Mouse (Mus musculus) layer of hippocampus, postnatal 25 days (tissue): ENCODE measurements at regions not wholly inside any gene's neighbourhood (a gene's known extent, or its start where the extent isn't known, plus 50 kb on each side); places are given as distances from the start of the nearest gene placed in this dataset.
A peak's percentile ranks its signal among the peaks of the same experiment; 100 is the strongest.

Experiments
- DNase-seq, 2 experiments: peaks; one replicate each; pipeline ENCODE4 v3.0.0; 2022; ENCODE audit warnings: mixed read lengths in 2 of 2, low spot score in 1 of 2; ENCODE audit errors: extremely low spot score in 1 of 2

DNA sequence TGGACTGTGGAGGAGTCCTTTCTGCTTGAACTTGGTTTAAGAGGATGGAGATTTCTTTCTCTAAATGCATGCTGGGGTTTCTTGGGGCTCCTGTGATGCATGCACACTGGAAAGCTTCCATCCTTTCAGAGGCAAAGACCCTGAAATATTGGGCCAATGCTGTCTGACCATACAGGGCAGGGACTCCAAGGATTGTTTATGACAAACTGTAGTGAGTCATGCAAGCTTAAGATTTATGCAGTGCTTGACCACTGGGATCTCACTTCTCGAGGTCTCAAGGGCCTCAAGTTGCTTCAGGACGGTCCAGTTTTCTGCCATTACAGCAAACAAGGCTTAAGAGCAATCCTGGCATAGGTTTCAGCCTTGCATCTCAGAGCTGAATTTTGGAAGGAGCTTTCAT, 229.7 kb upstream of the Plpp4 start:
- no peak for DNase-seq

DNA sequence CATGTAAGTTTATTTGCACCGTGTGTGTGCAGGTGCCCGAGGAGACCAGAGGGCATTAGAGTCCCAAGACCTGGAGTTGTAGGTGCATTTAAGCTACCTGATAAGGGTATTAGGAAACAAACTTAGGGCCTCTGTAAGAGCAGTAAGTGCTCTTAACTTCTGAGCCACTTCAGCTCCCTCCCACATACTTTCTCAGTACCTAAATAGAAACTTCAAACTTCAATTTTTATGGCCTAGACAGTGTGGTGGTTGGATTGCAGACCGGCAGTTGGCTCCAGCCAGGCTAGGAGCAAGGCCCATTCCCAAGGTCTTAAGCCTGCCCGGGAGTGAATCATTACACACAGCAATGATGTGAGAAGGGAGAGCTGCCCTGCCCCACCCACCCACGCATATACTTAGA, 208.8 kb upstream of the Plpp4 start:
- DNase-seq = no peak

GRCm38 (mm10) chr7:129049726-129050125, 207.1 kb upstream of the Plpp4 start:
- peak; percentile 8 to 9 for DNase-seq

- no peak for DNase-seq
These were observed 206.2 kb upstream of the Plpp4 start for GRCm38 (mm10) chr7:129050675-129051074.

- no peak for DNase-seq
These were observed 189.9 kb upstream of the Plpp4 start for GRCm38 (mm10) chr7:129066891-129067290.

DNA sequence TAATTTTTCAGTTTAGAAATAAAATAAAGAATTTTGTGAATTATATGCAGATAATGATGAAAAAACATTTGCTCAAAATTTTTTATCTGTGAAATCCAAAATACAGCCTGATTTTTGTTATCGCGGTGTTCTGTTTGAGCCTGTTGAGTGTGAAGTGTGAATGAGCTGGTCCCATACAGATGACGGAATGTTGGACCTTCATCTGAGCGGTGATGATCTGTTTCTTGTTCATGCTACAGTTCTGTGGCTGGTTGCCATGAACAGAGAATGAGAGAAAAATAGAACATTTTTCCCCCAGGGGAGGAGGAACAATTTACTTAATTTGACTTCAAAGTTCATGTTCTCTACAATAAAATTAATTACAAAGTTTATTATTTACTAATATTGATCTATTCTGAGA, 188.7 kb upstream of the Plpp4 start:
- no peak for DNase-seq

- DNase-seq = no peak
These were observed 177.0 kb upstream of the Plpp4 start for GRCm38 (mm10) chr7:129079786-129080185.

- DNase-seq = no peak
These were observed 165.4 kb upstream of the Plpp4 start for GRCm38 (mm10) chr7:129091441-129091840.

DNA sequence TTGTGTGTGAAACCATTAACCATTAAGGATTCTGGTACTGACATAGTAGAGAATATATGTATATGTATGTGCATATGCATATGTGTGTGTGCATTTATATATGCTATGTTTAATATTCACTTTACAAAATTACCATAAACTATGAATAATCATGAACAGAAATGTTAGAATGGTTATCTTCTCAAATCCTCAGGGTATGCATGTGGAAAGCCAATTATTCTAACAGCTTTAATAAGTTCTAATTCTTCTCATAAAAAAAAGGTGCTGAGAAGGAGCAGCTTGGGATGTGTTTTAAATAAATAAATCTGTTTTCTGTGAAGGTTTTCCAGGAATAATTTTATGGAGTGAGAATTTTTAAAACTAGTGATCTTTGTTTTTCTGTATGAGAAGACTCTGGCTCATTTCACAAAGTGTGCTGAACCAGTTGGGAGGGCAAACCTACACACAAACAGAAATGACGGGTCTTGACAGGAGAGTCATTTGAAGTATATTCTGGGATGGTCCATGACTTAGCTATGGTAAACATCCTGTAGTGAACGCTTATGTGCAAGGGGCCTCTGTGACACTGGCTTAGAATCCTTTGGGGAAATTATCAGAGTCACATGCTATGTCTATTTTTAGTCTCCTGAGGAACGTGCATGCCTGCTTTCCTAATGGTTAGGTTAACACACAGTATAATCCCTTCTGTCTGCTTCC, 160.3 kb upstream of the Plpp4 start:
- no peak for DNase-seq

DNA sequence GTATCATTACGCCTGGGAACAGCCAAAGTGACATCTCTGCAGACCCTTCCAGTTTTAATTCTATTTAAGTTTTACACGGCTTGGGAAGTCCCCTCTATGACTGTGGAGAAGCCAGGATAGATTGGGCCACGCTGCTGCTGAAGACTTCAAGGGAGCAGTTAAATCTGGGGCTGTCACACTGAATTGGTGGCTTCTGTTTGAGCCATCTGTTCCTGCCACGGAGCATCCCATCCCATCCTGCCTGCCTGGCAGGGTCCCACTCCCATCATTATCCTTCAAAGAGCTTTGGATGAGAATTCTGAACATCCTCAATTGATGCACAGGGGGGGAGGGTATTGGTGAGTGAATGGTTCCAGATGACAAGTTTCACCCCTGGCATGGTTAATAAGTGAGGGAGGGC, 154.4 kb upstream of the Plpp4 start:
- DNase-seq = peak; percentile 14 to 42

DNA sequence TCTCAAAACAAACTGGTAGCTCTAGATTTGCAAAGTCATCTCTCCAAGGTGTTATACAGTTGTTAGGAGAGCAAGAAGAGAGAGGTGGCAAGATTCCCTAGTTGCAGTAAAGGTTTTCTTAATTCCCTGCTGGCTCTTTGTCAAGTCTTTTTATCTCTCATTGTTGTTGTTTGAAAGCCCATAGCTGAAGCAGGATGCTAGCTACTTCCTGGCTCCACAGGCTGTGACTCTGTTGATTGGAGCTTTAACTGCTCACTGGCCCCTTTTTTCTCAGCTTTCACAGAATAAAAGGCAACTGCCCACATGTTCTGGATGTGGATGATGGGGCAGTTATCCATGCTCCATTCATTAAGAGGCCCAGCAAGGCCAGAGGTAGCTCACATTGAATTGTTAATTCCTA, 122.7 kb upstream of the Plpp4 start:
- no peak for DNase-seq

DNA sequence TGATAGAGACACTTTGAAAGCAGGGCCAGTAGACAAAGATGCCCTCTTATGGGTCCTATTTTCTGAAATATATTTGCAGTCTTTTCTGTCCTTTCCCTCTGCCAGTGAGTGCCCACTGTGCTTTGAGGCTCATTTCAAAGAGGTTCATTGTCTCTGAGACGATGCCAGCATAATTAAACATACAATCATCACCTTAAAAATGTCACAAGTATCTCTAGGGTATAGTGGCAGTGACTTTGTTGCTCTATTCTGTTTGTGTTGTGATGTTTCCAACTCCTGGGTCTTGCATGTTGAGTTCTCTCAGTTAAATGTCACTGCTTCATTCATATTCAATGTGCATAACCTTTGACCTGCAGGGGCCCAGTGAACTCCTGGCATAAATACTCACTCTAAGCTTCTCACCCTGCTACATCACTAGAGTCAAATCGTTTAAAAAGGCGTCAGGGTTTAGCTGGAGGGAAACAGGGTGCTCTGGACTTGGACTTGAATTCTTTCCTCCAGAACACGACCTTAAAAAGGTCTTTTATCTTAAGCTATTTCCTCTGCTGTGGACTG, 122.1 kb upstream of the Plpp4 start:
- DNase-seq = no peak

DNA sequence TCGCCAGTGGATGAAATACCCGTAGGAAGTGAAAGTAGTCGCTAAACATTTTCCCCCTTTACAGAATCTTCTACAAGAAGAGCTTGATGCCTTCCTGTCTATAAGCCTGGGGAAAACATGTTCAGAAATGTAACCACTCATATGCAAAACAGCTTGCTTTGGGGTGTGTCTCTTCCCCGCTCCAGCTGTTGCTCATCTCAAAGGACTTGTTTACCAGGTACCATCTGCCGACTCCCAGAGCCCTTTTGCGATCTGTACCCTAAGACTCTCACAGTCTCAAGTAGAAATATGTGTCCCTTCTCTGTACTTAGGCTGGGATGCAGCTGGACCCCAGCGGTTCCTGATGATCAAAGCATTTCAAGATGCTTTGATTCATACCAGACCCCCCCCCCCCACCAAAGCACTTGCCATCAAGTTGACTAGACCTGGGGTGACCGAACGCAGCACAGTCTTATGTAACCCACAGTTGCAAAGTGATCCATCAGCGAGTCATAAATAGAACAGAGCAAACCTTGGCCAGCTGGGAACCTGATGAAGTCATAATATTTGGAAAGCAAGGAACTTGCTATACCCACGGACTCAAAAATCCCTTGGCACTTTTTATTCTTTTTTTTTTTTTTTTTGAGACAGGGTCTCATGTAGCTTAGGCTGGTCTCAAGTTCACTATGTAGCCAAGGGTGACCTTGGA, 119.4 kb upstream of the Plpp4 start:
- DNase-seq = no peak

DNA sequence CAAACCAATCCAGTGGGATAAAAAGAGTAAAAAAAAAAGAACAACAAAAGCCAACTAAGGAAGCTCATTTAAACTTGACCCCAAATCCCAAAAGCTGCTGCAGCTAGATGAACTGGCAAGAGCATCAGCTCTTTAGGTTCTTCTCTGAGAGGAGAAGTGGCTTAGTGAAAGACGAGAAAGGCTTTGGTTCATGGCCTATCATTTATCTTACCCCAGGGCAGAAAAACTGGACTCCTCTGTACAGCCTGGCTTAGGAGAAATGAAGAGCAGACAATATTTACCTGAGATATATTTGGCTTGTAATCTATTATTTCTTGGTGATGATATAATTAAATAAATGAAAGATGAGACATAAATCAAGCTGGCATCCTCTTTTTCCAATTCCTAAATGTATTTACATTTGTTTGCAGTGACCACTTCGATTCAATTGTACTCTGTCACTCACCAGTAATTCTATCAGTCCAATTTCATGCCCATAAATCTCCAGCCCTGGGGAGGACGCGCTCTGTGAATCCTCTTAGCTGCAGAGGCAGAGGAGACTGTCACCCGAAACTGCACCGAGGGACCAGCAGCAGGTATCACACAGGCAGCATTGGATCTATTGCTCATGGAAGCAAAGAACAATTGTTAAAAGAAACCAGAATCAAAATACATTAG, 114.8 kb upstream of the Plpp4 start:
- DNase-seq = no peak

GRCm38 (mm10) chr7:129142599-129142949, 114.3 kb upstream of the Plpp4 start:
- DNase-seq = no peak

- no peak for DNase-seq
These were observed 101.3 kb upstream of the Plpp4 start for GRCm38 (mm10) chr7:129155577-129155976.

- DNase-seq = no peak
These were observed 86.9 kb upstream of the Plpp4 start for GRCm38 (mm10) chr7:129169971-129170370.

GRCm38 (mm10) chr7:129190933-129191332, 65.9 kb upstream of the Plpp4 start:
- no peak for DNase-seq

DNA sequence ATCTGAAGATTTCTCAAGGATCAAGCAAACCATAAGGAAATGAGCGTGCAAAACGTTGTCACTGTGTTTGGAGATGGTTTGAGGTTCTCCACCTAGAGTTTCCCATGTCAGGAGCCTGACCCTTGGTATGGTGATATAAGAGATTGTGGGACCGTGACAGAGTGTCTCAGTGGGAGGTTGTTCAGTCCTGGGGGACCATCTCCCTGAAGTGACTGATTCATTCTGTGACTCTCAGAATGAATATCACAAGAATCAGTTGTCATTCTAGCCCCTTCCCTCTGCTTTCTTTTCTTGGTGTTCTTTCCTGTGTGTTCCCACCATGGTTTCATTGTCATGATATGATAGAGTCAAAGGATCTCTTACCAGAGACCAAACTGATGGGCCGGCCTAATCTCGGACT, 49.8 kb upstream of the Plpp4 start:
- no peak for DNase-seq
